Mouse (Mus musculus) lung, postnatal 10 days (tissue): ENCODE results near the gene Gbe1.
A peak's percentile ranks its signal among the peaks of the same experiment; 100 is the strongest.

Source experiments
- DNase-seq: peaks from one replicate; pipeline ENCODE4 v3.0.0; 2021

Gene Gbe1

GRCm38 (mm10) chr16:70313886-70314577, at the start of gene Gbe1:
Gene Gbe1 (plus strand): TSS chr16:70313949.
- DNase-seq: peak; percentile 96

GRCm38 (mm10) chr16:70310691-70311090, 3.1 kb upstream of the Gbe1 start:
- DNase-seq: no peak

GRCm38 (mm10) chr16:70313496-70313885, 258 bp upstream of the Gbe1 start:
- peak; percentile 14 for DNase-seq

GRCm38 (mm10) chr16:70314578-70314930, 805 bp downstream of the Gbe1 start:
- DNase-seq: no peak

- DNase-seq: no peak
These were observed 1.5 kb downstream of the Gbe1 start for GRCm38 (mm10) chr16:70315261-70315660.

- no peak for DNase-seq
These were observed 2.2 kb downstream of the Gbe1 start for GRCm38 (mm10) chr16:70315862-70316390.

- no peak for DNase-seq
These were observed 5.6 kb downstream of the Gbe1 start for GRCm38 (mm10) chr16:70319388-70319787.

- DNase-seq: no peak
These were observed 7.0 kb downstream of the Gbe1 start for GRCm38 (mm10) chr16:70320612-70321280.

GRCm38 (mm10) chr16:70326339-70326948, 12.7 kb downstream of the Gbe1 start:
- no peak for DNase-seq

GRCm38 (mm10) chr16:70328566-70328965, 14.8 kb downstream of the Gbe1 start:
- DNase-seq: no peak

GRCm38 (mm10) chr16:70329036-70329435, 15.3 kb downstream of the Gbe1 start:
- no peak for DNase-seq

GRCm38 (mm10) chr16:70329471-70329870, 15.7 kb downstream of the Gbe1 start:
- peak; percentile 7 for DNase-seq

- no peak for DNase-seq
These were observed 16.3 kb downstream of the Gbe1 start for GRCm38 (mm10) chr16:70330007-70330406.

- no peak for DNase-seq
These were observed 17.0 kb downstream of the Gbe1 start for GRCm38 (mm10) chr16:70330626-70331275.

GRCm38 (mm10) chr16:70334812-70335211, 21.1 kb downstream of the Gbe1 start:
- DNase-seq: no peak

- DNase-seq: no peak
These were observed 21.7 kb downstream of the Gbe1 start for GRCm38 (mm10) chr16:70335472-70335871.

- DNase-seq: no peak
These were observed 23.9 kb downstream of the Gbe1 start for GRCm38 (mm10) chr16:70337661-70338060.

GRCm38 (mm10) chr16:70344496-70344895, 30.7 kb downstream of the Gbe1 start:
- no peak for DNase-seq

GRCm38 (mm10) chr16:70345607-70346006, 31.9 kb downstream of the Gbe1 start:
- no peak for DNase-seq

- DNase-seq: no peak
These were observed 36.3 kb downstream of the Gbe1 start for GRCm38 (mm10) chr16:70350011-70350410.

GRCm38 (mm10) chr16:70351641-70352280, 38.0 kb downstream of the Gbe1 start:
- peak; percentile 51 for DNase-seq

- DNase-seq: peak; percentile 45
These were observed 38.8 kb downstream of the Gbe1 start for GRCm38 (mm10) chr16:70352571-70352970.

GRCm38 (mm10) chr16:70353058-70353457, 39.3 kb downstream of the Gbe1 start:
- peak; percentile 79 for DNase-seq
